Comparison of ENCODE assay signal across 21 mouse cellular contexts in genomic region chr11:4731781-4732180, GRCm38 (mm10). TPM values are rescaled to one million over a fixed set of nuclear protein-coding genes. Genes with fewer than 3 reads are reported as not detected.
A peak's percentile ranks its signal among the peaks of the same experiment; 100 is the strongest.
DNase-seq lines count a peak whose midpoint lies in the region; ATAC-seq and TF ChIP-seq lines count a peak whose summit lies in the region.
"Had no signal": no experiment of that assay in that cellular context is flagged by ENCODE, and none has a peak within 500 bp of the region (broad histone marks: within the 10 kb centered on the region; RNA-seq: fewer than 3 reads in every experiment).

No protein-coding gene starts in this region.

- H3K9me3 ChIP-seq in midbrain, embryonic 10.5 days (replicated peaks), result no peaks in the 10 kb centered on the region
- no peaks in the 10 kb centered on the region for H3K9me3 ChIP-seq in midbrain, embryonic 14.5 days (ENCODE audit: control insufficient read depth, low read length)
- H3K9me3 ChIP-seq: embryonic facial prominence, embryonic 12.5 days; forebrain, embryonic 15.5 days; heart, embryonic 15.5 days; hindbrain, embryonic 10.5 days had no signal

- no peak for ATAC-seq in midbrain, embryonic 14.5 days (ENCODE audit: low FRiP score, low TSS enrichment)
- ATAC-seq: forebrain, embryonic 15.5 days; hindbrain, embryonic 16.5 days; inflammation-experienced regulatory T-cells, adult 6 months; intestine, postnatal 0 days had no signal

- no peak for DNase-seq in midbrain, embryonic 10.5 days (ENCODE audit: low spot score)
- DNase-seq in midbrain, embryonic 14.5 days, result no peak
- DNase-seq in cerebellum, adult 18-20 months, result peak; percentile 50 to 63
- peak; percentile 52 for DNase-seq in cerebellum, adult 9-10 months
- DNase-seq in cerebellum, postnatal 36 days, result peak; percentile 56 to 65
- no peak for DNase-seq in gastrocnemius, postnatal 4 days (ENCODE audit: low spot score in 2 of 2)
- no peak for DNase-seq in gastrocnemius, adult 2 months
- DNase-seq: adrenal gland, postnatal 25 days; gastrocnemius, postnatal 10 days; heart, adult 2 months; heart, postnatal 14 days had no signal

- no peak overlapping the region for H3K4me2 ChIP-seq in midbrain, embryonic 14.5 days (ENCODE audit: low read length)
- H3K4me2 ChIP-seq: embryonic facial prominence, embryonic 12.5 days; forebrain, embryonic 15.5 days; heart, embryonic 11.5 days; heart, embryonic 15.5 days had no signal

- peaks cover 32% of the 10 kb centered on the region for H3K4me1 ChIP-seq in midbrain, embryonic 10.5 days
- H3K4me1 ChIP-seq in midbrain, embryonic 14.5 days (ENCODE audit: control insufficient read depth, insufficient read depth, low read length), result peaks cover 11% of the 10 kb centered on the region

- intact Hi-C loops in gastrocnemius, adult 2 months (cut with DNase I), result loop anchor here (5.0 kb wide), 1 partner anchor 91 kb away; no protein-coding TSS in a partner anchor

- H3K4me3 ChIP-seq in midbrain, embryonic 10.5 days, result no peak overlapping the region
- H3K4me3 ChIP-seq in midbrain, embryonic 14.5 days (replicated peaks; ENCODE audit: low read depth, low read length), result no peak overlapping the region
- H3K4me3 ChIP-seq in gastrocnemius, adult 2 months, result no peak overlapping the region
- H3K4me3 ChIP-seq: embryonic facial prominence, embryonic 12.5 days; forebrain, embryonic 15.5 days; heart, adult 2 months; heart, embryonic 15.5 days; hindbrain, embryonic 10.5 days had no signal

- H3K36me3 ChIP-seq in midbrain, embryonic 10.5 days, result peaks cover 14% of the 10 kb centered on the region; the same call in 1 of the 2 replicates
- peaks cover 3% of the 10 kb centered on the region; the same call in 1 of the 2 replicates for H3K36me3 ChIP-seq in midbrain, embryonic 14.5 days (ENCODE audit: control insufficient read depth, insufficient read depth, low read length)
- H3K36me3 ChIP-seq: forebrain, embryonic 15.5 days; heart, embryonic 15.5 days had no signal

- peaks cover 17% of the 10 kb centered on the region for H3K27me3 ChIP-seq in midbrain, embryonic 10.5 days (ENCODE audit: low read depth, poor library complexity, severe bottlenecking)
- H3K27me3 ChIP-seq in midbrain, embryonic 14.5 days (ENCODE audit: control insufficient read depth, insufficient read depth, low read length), result no peaks in the 10 kb centered on the region
- H3K27me3 ChIP-seq: embryonic facial prominence, embryonic 12.5 days; forebrain, embryonic 15.5 days had no signal

- TF ChIP-seq CTCF in gastrocnemius, adult 2 months (IDR thresholded peaks at IDR 0.05), result no peak

- no peak overlapping the region for H3K9ac ChIP-seq in midbrain, embryonic 14.5 days (replicated peaks; ENCODE audit: low read length)
- H3K9ac ChIP-seq: embryonic facial prominence, embryonic 12.5 days; forebrain, embryonic 15.5 days; heart, embryonic 15.5 days had no signal

- H3K27ac ChIP-seq in midbrain, embryonic 10.5 days (replicated peaks), result peak overlapping the region; percentile 28; the same call in 1 of the 2 replicates
- H3K27ac ChIP-seq in midbrain, embryonic 14.5 days (replicated peaks; ENCODE audit: low read depth, low read length), result no peak overlapping the region
- H3K27ac ChIP-seq in gastrocnemius, adult 2 months, result no peak overlapping the region
- H3K27ac ChIP-seq: embryonic facial prominence, embryonic 12.5 days; forebrain, embryonic 15.5 days; heart, adult 2 months; heart, embryonic 15.5 days; hindbrain, embryonic 10.5 days had no signal

- WGBS in midbrain, embryonic 10.5 days, result 60% methylated on average over 7 of the region's 7 CpGs
- WGBS in midbrain, embryonic 14.5 days, result 72% methylated on average over 7 of the region's 7 CpGs

RNA-seq across cellular contexts. Expression of gene Cabp7, which starts 14.8 kb away (rescaled TPM):
- polyA plus RNA-seq in midbrain, embryonic 10.5 days (2016; fragmentation: Nextera tagmentation; extraction: Ambion mirVana), result 0.11 and 0.22 TPM in 2 replicates
- 1.3 and 2.7 TPM in 2 replicates for polyA plus RNA-seq in midbrain, embryonic 14.5 days (2014; fragmentation: Nextera tagmentation; extraction: Ambion mirVana)
- under 1 TPM; 0.39 to 0.47 TPM for total RNA-seq in gastrocnemius, postnatal 4 days (2021)
- total RNA-seq in gastrocnemius, adult 2 months (2021), result under 1 TPM; 0.17 to 0.18 TPM
- total RNA-seq: adrenal gland, postnatal 25 days; common myeloid progenitor, adult 5-6 weeks; heart, adult 2 months; heart, postnatal 14 days had no signal
- polyA plus RNA-seq: heart, adult 2 months; kidney, embryonic 14.5 days had no signal

RNA-seq across cellular contexts. Expression of gene Zmat5, which starts 27.3 kb away (rescaled TPM):
- polyA plus RNA-seq in midbrain, embryonic 10.5 days (2016; fragmentation: Nextera tagmentation; extraction: Ambion mirVana), result 83.9 and 86.7 TPM in 2 replicates
- 60.0 and 63.6 TPM in 2 replicates for polyA plus RNA-seq in midbrain, embryonic 14.5 days (2014; fragmentation: Nextera tagmentation; extraction: Ambion mirVana)
- 10 to 100 TPM; 15.3 to 21.0 TPM for total RNA-seq in gastrocnemius, postnatal 4 days (2021)
- 10 to 100 TPM; 23.3 to 28.5 TPM for total RNA-seq in gastrocnemius, adult 2 months (2021)

RNA-seq across cellular contexts. Expression of gene Uqcr10, which starts 27.6 kb away (rescaled TPM):
- polyA plus RNA-seq in midbrain, embryonic 10.5 days (2016; fragmentation: Nextera tagmentation; extraction: Ambion mirVana), result 639 and 680 TPM in 2 replicates
- 495 and 649 TPM in 2 replicates for polyA plus RNA-seq in midbrain, embryonic 14.5 days (2014; fragmentation: Nextera tagmentation; extraction: Ambion mirVana)
- 100 to 1,000 TPM; 632 to 697 TPM for total RNA-seq in gastrocnemius, postnatal 4 days (2021)
- total RNA-seq in gastrocnemius, adult 2 months (2021), result 1,000 to 10,000 TPM in 1 of 2 experiments, 100 to 1,000 TPM in 1; 837 to 1,167 TPM

Comparison
In these comparisons a context has a peak if more than half of its experiments do, and no peak if none do; other contexts are left out.
1. DNase-seq: peak in cerebellum, adult 18-20 months (2 of 2), cerebellum, adult 9-10 months (single experiment) and cerebellum, postnatal 36 days (2 of 2); none in midbrain, embryonic 10.5 days (single experiment), midbrain, embryonic 14.5 days (single experiment), gastrocnemius, postnatal 4 days (0 of 2) and gastrocnemius, adult 2 months (single experiment).